ENCODE assay signal across 13 mouse cellular contexts in genomic region chr2:170037346-170037745, GRCm38 (mm10).
A peak's percentile ranks its signal among the peaks of the same experiment; 100 is the strongest.
DNase-seq lines count a peak whose midpoint lies in the region; ATAC-seq and TF ChIP-seq lines count a peak whose summit lies in the region.
"Had no signal": no experiment of that assay in that cellular context is flagged by ENCODE, and none has a peak within 500 bp of the region (broad histone marks: within the 10 kb centered on the region; RNA-seq: fewer than 3 reads in every experiment).

No protein-coding gene starts in this region.

- H3K4me3 ChIP-seq in hindbrain, postnatal 0 days (ENCODE audit: low read length): no peak overlapping the region; the same call in 1 of the 2 replicates
- H3K4me3 ChIP-seq: embryonic facial prominence, embryonic 13.5 days; limb, embryonic 10.5 days; liver, embryonic 15.5 days had no signal

- no peak for TF ChIP-seq CTCF in hindbrain, postnatal 0 days (IDR thresholded peaks at IDR 0.05; ENCODE audit: low read depth)

- H3K27ac ChIP-seq in hindbrain, postnatal 0 days: no peak overlapping the region
- H3K27ac ChIP-seq: embryonic facial prominence, embryonic 13.5 days; limb, embryonic 10.5 days; liver, embryonic 15.5 days had no signal

- WGBS in hindbrain, postnatal 0 days: 37% methylated on average over 13 of the region's 13 CpGs

- intact Hi-C loops in left cerebral cortex, postnatal 10 days (cut with DNase I): no loop called here

- DNase-seq in cerebellum, postnatal 10 days: peak; percentile 52 to 64
- no peak for DNase-seq in cerebellum, adult 9-10 months
- peak; percentile 12 to 53 for DNase-seq in left cerebral cortex, postnatal 10 days (ENCODE audit: extremely low spot score in 1 of 2, low spot score in 2 of 2)
- DNase-seq in left cerebral cortex, adult 18-20 months (ENCODE audit: low spot score in 2 of 2): no peak
- DNase-seq in MN1 (ENCODE audit: low spot score): peak; percentile 48
- peak; percentile 53 for DNase-seq in hindbrain, postnatal 0 days (ENCODE audit: low spot score)
- DNase-seq in heart, adult 8-10 months (ENCODE audit: low spot score): no peak
- DNase-seq: cerebellum, adult 2 months; heart, postnatal 4 days had no signal

- no peak overlapping the region for H3K9ac ChIP-seq in hindbrain, postnatal 0 days (replicated peaks; ENCODE audit: low read length)
- H3K9ac ChIP-seq: embryonic facial prominence, embryonic 13.5 days; liver, embryonic 15.5 days had no signal

- ATAC-seq in hindbrain, postnatal 0 days: no peak
- ATAC-seq in megakaryocyte progenitor cell, adult 5-6 weeks (replicated peaks; ENCODE audit: poor library complexity): no peak

- H3K4me2 ChIP-seq in hindbrain, postnatal 0 days (ENCODE audit: low read depth, low read length): peak overlapping the region; percentile 45
- H3K4me2 ChIP-seq: embryonic facial prominence, embryonic 13.5 days; liver, embryonic 15.5 days had no signal

- no peaks in the 10 kb centered on the region for H3K27me3 ChIP-seq in hindbrain, postnatal 0 days (ENCODE audit: insufficient read depth, low read length)
- H3K27me3 ChIP-seq: embryonic facial prominence, embryonic 13.5 days; liver, embryonic 15.5 days had no signal

- no peaks in the 10 kb centered on the region for H3K4me1 ChIP-seq in hindbrain, postnatal 0 days (ENCODE audit: insufficient read depth, low read length)
- H3K4me1 ChIP-seq: liver, embryonic 15.5 days had no signal

- no peaks in the 10 kb centered on the region for H3K9me3 ChIP-seq in hindbrain, postnatal 0 days (ENCODE audit: low read length)
- H3K9me3 ChIP-seq: embryonic facial prominence, embryonic 13.5 days; limb, embryonic 10.5 days; liver, embryonic 15.5 days had no signal

- H3K36me3 ChIP-seq in hindbrain, postnatal 0 days (ENCODE audit: insufficient read depth, low read length): no peaks in the 10 kb centered on the region
- H3K36me3 ChIP-seq: embryonic facial prominence, embryonic 13.5 days; limb, embryonic 10.5 days; liver, embryonic 15.5 days had no signal

Comparison
In these comparisons a context has a peak if more than half of its experiments do, and no peak if none do; other contexts are left out.
1. DNase-seq: peak in cerebellum, postnatal 10 days (2 of 2), left cerebral cortex, postnatal 10 days (2 of 2), MN1 (single experiment) and hindbrain, postnatal 0 days (single experiment); none in cerebellum, adult 9-10 months (single experiment), left cerebral cortex, adult 18-20 months (0 of 2) and heart, adult 8-10 months (single experiment).